Mouse (Mus musculus): ENCODE data around the gene Zfp36l2. TPM values are rescaled to one million over a fixed set of nuclear protein-coding genes. Genes with fewer than 3 reads are reported as not detected.

Zfp36l2 gene
- total RNA-seq, 4 experiments from 2014 or later: 23.5 to 25.4 (median 24.4) TPM

- DNase-seq (ENCODE audit: low spot score): no peak
Measured at GRCm38 (mm10) chr17:84152206-84152975, 35.4 kb downstream of the Zfp36l2 start.

- DNase-seq (ENCODE audit: low spot score): no peak
Measured at GRCm38 (mm10) chr17:84151306-84151705, 36.4 kb downstream of the Zfp36l2 start.

- DNase-seq (ENCODE audit: low spot score): no peak
Measured at GRCm38 (mm10) chr17:84150291-84150690, 37.5 kb downstream of the Zfp36l2 start.

- no peak for DNase-seq (ENCODE audit: low spot score)
Measured at GRCm38 (mm10) chr17:84149566-84149965, 38.2 kb downstream of the Zfp36l2 start.

DNA sequence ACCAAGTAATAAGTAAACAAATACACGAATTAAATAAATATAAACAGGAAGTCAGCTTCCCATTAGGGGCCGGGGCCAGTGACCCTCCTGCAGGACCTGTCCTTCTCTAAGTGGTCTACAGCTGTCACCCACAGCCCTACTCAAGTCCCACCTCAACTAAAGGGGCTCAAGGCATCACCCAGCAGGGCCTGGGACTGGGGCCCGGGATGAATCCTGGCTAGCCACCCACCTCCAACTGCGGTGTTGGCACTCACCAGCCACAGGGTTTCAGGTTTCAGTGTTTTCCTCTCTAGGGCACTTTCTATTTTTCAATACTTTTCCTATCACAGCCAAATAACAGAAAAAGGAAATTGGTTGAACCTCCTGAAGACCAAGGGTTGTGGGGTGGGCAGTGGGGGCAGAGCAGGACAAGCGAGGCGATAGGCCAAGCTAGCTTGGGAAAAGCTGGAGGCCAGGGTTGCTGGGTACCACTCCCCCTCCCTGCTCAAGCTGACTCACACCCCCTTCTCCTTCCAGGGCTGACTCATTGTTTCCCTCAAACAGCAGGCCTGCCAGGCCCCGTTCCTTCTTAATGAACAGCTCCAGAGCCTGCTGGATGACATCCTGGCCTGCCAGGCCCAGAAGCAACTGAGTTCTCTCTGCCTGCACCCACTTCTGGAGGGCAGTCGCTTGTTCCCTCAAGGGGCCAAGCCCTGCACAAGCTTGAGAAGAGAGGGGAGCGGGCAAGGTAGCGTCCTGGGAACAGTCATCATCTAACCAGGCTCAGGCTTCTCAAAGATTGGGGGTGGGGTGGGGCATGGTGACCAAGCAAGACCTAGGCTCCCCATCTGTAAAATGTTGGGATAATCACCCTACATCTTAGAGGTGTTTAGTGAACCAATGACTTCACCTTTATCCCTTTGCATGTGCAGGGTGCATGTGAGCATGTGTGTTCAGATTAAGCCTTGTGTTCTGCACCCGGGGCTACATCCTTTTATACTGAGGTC lies 39.0 kb downstream of the Zfp36l2 start:
- peak; percentile 89 for DNase-seq (ENCODE audit: low spot score)

DNA sequence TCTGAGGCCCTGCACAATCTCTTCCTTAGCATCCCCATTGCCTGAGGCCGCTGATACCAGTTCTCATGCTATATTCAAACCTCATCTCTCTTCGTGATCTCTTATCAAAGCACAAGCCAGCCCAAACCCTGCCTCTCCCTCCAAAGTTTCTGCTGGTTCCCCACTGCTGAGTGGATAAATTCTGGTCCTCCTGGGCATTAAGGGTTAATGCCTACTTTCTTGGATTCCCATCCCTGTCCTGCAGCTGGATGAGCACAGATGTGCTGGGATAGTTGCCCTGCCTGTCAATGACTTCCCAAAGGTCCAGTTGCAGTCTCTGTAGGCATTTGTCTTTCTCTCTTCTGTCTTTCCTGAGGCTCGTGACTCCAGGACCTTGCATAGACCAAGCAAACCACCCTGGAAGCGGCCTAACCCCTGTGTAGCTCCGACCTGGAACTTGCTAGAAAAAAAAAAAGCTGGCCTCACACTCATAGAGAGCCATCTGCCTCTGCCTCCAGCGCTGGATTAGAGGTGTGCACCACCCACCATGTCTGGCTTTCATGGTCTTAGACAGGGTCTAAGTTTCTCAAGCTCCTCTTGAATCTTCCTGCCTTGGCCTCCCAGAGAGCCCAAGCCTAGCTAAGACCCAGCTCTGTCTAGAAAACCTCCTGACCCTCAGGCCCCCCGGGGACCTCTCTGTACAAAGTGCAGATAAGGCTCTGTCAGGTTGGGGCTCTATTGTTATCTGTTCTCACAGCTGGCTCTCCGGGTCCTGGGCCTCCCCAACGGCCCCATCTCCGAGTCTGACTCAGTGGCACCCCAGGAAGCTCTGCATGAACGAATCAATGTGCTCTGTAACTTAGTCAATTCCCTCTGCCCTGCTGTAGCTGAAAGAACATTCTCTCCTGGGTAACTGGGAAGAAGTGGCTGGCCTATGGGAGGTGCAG lies 40.3 kb downstream of the Zfp36l2 start:
- no peak for DNase-seq (ENCODE audit: low spot score)

DNA sequence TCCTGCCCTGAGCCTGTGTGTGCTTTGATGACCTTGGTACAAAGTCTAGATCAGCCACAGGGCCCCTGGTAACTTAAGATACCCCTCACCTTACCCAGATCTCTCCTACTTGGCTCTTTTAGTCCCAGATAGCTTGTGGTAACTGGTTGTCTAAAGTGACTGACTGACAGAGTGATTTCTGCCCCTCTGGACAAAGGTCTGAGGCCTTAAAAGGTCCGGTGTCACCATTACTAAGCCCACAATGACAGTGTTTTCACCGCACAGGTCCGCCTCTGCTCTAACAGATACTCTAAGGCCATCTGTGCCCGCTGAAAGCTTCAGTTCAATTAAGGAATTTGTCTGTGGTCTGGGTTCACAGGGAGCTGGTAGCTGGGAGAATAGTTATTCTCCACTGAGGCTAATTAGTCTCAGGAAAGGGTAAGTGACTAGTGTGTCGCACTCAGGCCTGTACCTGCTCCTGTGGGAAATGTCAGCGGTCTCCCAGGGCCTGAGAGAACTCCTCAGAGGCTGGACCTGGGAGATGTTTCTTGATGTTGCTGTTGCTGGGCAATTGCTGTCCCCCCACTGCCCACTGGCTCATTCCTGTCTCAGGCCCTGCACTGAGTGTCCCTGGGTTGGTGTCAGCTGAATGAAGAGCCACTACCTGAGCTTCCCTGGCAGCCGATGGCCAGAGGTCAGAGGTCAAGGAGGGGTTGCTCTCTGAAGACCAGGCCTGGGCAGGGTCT lies 41.1 kb downstream of the Zfp36l2 start:
- no peak for DNase-seq (ENCODE audit: low spot score)

GRCm38 (mm10) chr17:84145826-84146287 lies 41.9 kb downstream of the Zfp36l2 start:
- peak; percentile 73 for DNase-seq (ENCODE audit: low spot score)

GRCm38 (mm10) chr17:84144762-84145599 lies 42.8 kb downstream of the Zfp36l2 start:
- no peak for DNase-seq (ENCODE audit: low spot score)

- no peak for DNase-seq (ENCODE audit: low spot score)
Measured at GRCm38 (mm10) chr17:84144130-84144529, 43.6 kb downstream of the Zfp36l2 start.

DNA sequence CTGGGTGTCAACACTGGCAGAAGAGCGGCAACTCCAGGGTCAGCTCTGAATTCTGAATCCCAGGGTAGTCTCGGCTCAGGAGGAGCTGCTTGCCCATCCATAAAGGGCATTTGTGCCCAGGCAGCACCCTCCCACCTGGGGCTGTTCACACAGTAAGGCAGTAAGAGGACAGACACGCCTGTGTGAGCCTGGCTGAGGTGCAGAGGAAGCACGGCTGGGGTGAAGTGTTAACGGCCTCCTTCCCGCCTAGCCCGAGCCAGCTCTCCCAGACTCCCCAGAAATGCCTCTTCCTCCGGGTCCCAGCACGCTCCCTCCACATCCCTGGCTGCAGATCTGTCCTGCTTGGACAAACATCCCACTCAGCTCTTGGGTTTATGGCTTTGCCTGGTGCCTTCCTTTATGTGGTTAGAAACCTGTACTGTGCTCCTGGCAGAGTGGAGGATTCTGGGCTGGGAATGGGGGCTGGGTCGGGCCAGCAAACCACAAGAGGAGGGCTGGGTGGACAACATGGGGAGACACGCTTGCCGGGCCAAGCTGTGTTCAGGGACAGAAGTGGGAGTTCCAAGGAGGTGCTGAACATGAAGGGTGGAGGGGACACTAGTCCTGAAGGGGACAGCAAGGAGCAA lies 44.4 kb downstream of the Zfp36l2 start:
- DNase-seq (ENCODE audit: low spot score): no peak

GRCm38 (mm10) chr17:84141691-84142090 lies 46.1 kb downstream of the Zfp36l2 start:
- DNase-seq (ENCODE audit: low spot score): peak; percentile 54

DNA sequence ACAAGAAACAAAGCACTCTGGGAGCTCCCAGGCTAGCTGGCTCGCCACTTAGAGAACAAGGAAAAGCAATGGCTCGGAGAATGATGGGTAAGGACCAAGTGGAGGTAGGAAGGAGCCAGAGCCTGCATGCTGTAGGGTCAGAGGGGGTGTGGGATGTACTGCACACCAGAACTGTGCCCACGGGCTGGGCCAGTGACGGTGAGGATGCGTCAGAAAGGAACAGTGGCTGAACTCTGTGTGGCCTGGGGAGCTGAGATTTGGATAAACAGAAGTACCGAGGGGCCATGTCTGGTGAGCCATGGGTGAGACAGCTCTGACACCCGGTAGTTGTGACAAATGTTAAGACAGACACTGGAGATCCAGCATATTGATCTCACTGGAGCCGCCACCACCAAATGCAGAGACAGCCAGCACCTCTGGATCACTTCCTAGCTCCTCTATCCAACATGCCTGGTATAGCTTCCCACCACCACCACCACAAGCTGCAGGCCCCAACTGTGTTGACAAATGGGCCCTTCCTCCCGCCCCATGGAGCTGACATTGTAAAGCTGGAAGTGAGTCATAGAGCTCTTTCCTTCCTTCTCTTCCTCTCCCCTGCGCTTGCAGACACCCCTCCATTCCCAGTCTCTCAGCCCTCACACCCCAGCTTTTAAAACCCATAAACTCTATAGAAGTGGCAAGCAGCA lies 46.8 kb downstream of the Zfp36l2 start:
- peak; percentile 68 for DNase-seq (ENCODE audit: low spot score)

DNA sequence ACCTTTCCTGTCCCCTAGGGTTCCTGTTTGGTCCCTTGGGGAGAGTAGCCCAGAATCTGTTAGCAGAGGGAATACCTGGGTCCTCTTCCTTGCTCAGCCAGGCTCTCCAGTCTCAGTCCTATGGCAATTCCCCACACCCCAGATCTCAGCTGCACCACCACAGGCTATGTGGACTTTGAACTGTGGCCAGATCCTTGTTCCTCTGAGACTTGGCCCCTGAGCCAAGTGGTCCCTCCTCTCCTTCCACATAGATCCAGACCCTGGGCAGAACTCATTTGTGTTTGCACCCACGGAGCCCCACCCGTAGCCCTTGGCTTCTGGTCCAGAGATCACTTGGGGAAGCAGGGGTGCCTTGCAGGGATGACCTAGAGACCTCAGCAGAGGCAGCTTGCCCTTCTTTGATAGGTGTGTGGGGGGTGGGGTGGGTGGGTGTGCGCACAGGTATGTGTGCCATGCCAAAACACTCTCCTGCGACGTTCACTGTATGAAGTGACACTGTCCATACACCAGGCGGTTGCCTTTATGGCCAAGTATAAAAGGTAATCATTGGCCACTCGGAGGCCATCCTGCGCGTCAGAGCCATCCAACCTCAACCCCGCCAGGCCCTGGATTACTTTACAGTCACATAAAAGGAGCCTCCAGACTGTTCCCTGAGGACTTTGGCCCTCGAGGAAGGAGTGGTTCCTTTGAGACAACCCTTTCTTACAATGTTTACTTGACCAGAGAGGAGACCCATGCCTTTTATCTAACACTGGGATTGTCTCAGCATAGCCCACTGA lies 50.2 kb downstream of the Zfp36l2 start:
- no peak for DNase-seq (ENCODE audit: low spot score)

GRCm38 (mm10) chr17:84136669-84137392 lies 50.9 kb downstream of the Zfp36l2 start:
- DNase-seq (ENCODE audit: low spot score): no peak

DNA sequence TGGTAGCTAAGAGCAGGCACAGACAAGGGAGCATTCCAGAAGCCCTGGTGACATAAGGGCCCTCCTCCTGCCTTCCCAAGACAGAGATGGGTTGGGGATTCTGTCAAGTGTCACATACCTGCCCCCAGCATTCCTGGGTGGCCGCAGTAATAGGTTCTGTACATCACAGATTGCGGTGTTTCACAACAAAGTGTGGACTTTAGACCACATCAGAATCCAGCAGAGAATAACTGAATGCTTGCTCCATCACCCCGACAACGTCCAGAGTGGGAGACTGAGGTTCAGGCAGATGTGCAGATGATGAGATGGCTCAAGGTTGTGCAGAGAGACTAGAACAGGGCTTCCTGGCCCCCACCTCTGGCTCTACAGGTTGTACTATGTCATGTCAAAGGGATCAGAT lies 51.5 kb downstream of the Zfp36l2 start:
- no peak for DNase-seq (ENCODE audit: low spot score)

DNA sequence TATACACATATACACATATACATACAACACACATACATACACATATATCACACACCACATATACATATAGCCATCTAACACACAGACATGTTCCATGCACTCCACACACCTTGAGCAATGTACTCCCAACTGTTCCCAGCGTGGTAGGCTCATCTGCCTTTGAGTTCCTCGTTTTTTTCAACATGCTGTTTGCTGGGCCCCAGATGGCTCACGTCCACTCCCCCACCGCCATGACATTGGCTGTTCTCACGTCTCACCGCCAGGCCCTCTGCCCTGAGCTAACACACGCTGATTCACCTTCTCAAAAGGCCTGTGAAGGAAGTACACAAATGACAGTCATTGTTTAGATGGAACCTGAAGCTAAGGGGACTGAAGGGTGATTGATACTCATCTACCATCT lies 52.5 kb downstream of the Zfp36l2 start:
- no peak for DNase-seq (ENCODE audit: low spot score)

Measured in heart, adult 8-10 months (tissue).